Mouse (Mus musculus): ENCODE results near the gene Olfr1275. TPM values are rescaled to one million over a fixed set of nuclear protein-coding genes. Genes with fewer than 3 reads are reported as not detected.

Gene Olfr1275
- not detected in 2 replicates for polyA plus RNA-seq (2015; fragmentation: Nextera tagmentation; extraction: Ambion mirVana)

DNA sequence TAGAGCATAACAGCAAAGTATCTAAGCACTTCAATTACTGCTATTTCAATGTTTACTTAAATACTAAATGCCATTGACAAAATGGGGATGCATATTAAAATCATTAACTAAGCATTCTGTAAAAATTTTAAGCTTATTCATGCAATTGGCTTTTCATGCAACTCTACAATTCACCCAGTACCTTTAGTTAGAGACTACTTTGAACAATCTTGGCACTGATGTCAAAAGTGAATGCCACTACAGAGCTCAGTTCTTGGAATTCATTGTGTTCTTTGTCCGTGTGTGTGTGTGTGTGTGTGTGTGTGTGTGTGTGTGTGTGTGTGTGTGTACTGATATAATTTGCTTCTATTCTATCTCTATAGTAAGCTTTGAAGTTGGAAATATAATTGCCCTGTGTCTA lies at the start of gene Olfr1275:
TSS of gene Olfr1275 (minus strand) at position 101 of the 400 bp plus-strand sequence.

DNA sequence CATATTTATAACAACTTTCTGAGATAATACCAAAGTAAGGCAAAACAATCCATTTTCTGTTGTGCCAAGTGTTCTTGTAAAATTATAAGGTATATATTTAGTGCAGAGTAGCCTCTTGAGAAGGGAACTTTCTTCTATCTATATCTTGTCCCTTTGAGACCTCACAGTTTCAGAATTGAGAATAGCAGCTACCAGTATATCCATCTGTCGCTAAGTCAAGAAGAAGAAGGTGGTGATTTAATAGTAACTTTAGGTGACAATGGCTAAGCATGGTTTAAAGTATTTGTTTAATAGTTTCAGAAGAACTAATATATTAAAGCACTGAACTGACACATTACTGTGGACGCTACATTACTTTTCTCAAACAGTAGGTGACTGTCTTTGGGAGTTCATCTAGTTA lies 38.9 kb upstream of the Olfr1275 start, which contains the start of gene Olfr1277:
TSS of gene Olfr1277 (minus strand) at position 101 of the 400 bp plus-strand sequence.

DNA sequence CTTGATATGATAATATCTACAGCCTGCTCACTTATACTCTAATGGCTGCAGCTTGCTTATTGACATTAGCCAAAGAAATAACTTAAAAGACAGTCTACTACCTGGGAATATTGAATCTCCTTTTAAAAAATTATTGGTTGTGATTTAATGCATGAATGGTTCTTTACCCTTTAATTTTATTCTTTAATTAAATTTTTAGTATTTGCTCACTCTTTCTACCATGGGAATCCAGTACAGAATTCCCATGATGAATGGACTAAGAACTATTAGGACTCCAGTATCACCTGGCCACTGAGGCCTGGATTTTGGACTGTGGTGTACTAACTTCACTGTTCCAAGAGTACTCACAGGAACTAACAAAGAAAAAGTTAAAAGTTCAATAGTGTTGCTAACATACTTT lies 19.1 kb upstream of the Olfr1275 start, which contains the start of gene Olfr1276:
TSS of gene Olfr1276 (plus strand) at position 301 of the 400 bp plus-strand sequence.

DNA sequence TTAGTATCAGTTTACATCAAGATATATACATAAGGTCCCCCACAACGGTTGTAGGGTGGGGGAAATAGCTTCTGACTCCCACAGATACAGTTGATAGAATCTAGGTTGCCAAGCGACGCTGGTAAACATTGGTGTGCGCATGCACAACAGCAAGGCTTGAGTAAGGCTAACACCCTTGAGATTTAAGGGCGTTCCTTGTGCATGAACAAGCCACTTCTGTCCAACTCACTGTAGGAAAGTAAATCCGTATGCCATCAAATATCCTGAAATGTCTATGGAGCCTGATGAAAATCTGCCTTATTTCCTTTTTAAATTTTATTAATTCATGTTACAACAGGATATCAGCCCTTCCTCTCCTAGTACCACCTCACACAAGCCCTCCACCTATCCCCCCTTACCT lies 5.6 kb downstream of the Olfr1275 start, which contains the start of gene 4930430A15Rik:
TSS of gene 4930430A15Rik (minus strand) at position 101 of the 400 bp plus-strand sequence.

Other genes with a start within 250 kb of the Olfr1275 start
- not detected in 2 replicates for gene Gm13941, start 129.3 kb downstream of the Olfr1275 start, polyA plus RNA-seq (2015; fragmentation: Nextera tagmentation; extraction: Ambion mirVana)
- gene Gm15130, start 82.3 kb downstream of the Olfr1275 start, polyA plus RNA-seq (2015; fragmentation: Nextera tagmentation; extraction: Ambion mirVana), result not detected in 2 replicates
- not detected in 2 replicates for gene 4930430A15Rik, start 5.7 kb downstream of the Olfr1275 start, polyA plus RNA-seq (2015; fragmentation: Nextera tagmentation; extraction: Ambion mirVana)
- not detected in 2 replicates for gene Olfr1276, start 19.2 kb upstream of the Olfr1275 start, polyA plus RNA-seq (2015; fragmentation: Nextera tagmentation; extraction: Ambion mirVana)
- not detected in 2 replicates for gene Olfr1277, start 38.8 kb upstream of the Olfr1275 start, polyA plus RNA-seq (2015; fragmentation: Nextera tagmentation; extraction: Ambion mirVana)
- not detected in 2 replicates for gene Olfr1278, start 54.9 kb upstream of the Olfr1275 start, polyA plus RNA-seq (2015; fragmentation: Nextera tagmentation; extraction: Ambion mirVana)
- gene Olfr1279, start 65.3 kb upstream of the Olfr1275 start, polyA plus RNA-seq (2015; fragmentation: Nextera tagmentation; extraction: Ambion mirVana), result not detected in 2 replicates
- not detected in 2 replicates for gene Olfr1280, start 78.7 kb upstream of the Olfr1275 start, polyA plus RNA-seq (2015; fragmentation: Nextera tagmentation; extraction: Ambion mirVana)
- gene Olfr1281, start 91.2 kb upstream of the Olfr1275 start, polyA plus RNA-seq (2015; fragmentation: Nextera tagmentation; extraction: Ambion mirVana), result not detected in 2 replicates
- not detected in 2 replicates for gene Olfr1282, start 100.8 kb upstream of the Olfr1275 start, polyA plus RNA-seq (2015; fragmentation: Nextera tagmentation; extraction: Ambion mirVana)
- gene Olfr1283, start 131.5 kb upstream of the Olfr1275 start, polyA plus RNA-seq (2015; fragmentation: Nextera tagmentation; extraction: Ambion mirVana), result not detected in 2 replicates
- not detected in 2 replicates for gene Olfr1284, start 140.2 kb upstream of the Olfr1275 start, polyA plus RNA-seq (2015; fragmentation: Nextera tagmentation; extraction: Ambion mirVana)
- gene Olfr1286, start 187.8 kb upstream of the Olfr1275 start, polyA plus RNA-seq (2015; fragmentation: Nextera tagmentation; extraction: Ambion mirVana), result not detected in 2 replicates
- gene Olfr1287, start 213.9 kb upstream of the Olfr1275 start, polyA plus RNA-seq (2015; fragmentation: Nextera tagmentation; extraction: Ambion mirVana), result not detected in 2 replicates
- not detected in 2 replicates for gene Olfr1288, start 238.8 kb upstream of the Olfr1275 start, polyA plus RNA-seq (2015; fragmentation: Nextera tagmentation; extraction: Ambion mirVana)
- gene Olfr1289, start 245.5 kb upstream of the Olfr1275 start, polyA plus RNA-seq (2015; fragmentation: Nextera tagmentation; extraction: Ambion mirVana), result not detected in 2 replicates

All from urinary bladder, postnatal 0 days (tissue).